Comparison of ENCODE assay signal across 18 mouse cellular contexts in genomic region chr11:94444829-94445228, GRCm38 (mm10). TPM values are rescaled to one million over a fixed set of nuclear protein-coding genes. Genes with fewer than 3 reads are reported as not detected.
A peak's percentile ranks its signal among the peaks of the same experiment; 100 is the strongest.
DNase-seq lines count a peak whose midpoint lies in the region; ATAC-seq lines count a peak whose summit lies in the region.
"Had no signal": no experiment of that assay in that cellular context is flagged by ENCODE, and none has a peak within 500 bp of the region (broad histone marks: within the 10 kb centered on the region; RNA-seq: fewer than 3 reads in every experiment).

No protein-coding gene starts in this region.

- peaks cover 47% of the 10 kb centered on the region for H3K36me3 ChIP-seq in embryonic facial prominence, embryonic 14.5 days (ENCODE audit: control insufficient read depth, insufficient read depth, low read length)
- H3K36me3 ChIP-seq: heart, embryonic 13.5 days had no signal

- ATAC-seq in embryonic facial prominence, embryonic 14.5 days (ENCODE audit: low read depth) = no peak
- ATAC-seq: forebrain, embryonic 16.5 days had no signal

- H3K4me1 ChIP-seq in embryonic facial prominence, embryonic 14.5 days (ENCODE audit: control insufficient read depth, insufficient read depth, low read length) = peaks cover 7% of the 10 kb centered on the region; the same call in 1 of the 2 replicates

- no peaks in the 10 kb centered on the region for H3K9me3 ChIP-seq in embryonic facial prominence, embryonic 14.5 days (ENCODE audit: control insufficient read depth, low read length)
- H3K9me3 ChIP-seq: heart, embryonic 13.5 days had no signal

- H3K4me2 ChIP-seq in embryonic facial prominence, embryonic 14.5 days (ENCODE audit: low read depth, low read length) = no peak overlapping the region
- H3K4me2 ChIP-seq: heart, embryonic 13.5 days; liver, embryonic 11.5 days had no signal

- DNase-seq in kidney, adult 11 months = peak; percentile 63
- DNase-seq in kidney, adult 18-20 months = no peak
- DNase-seq in embryonic facial prominence, embryonic 14.5 days (ENCODE audit: low spot score) = no peak
- peak; percentile 31 to 65 for DNase-seq in kidney, adult 8-10 months
- DNase-seq in kidney, postnatal 36 days = peak; percentile 27 to 47
- DNase-seq in embryo, embryonic 10.5 days (ENCODE audit: low spot score) = no peak
- DNase-seq in right cerebral cortex, postnatal 14 days = no peak
- no peak for DNase-seq in B cell, adult 2 months
- DNase-seq: heart, adult 11 months; heart, postnatal 4 days; layer of hippocampus, adult 9-11 months; lung, adult 2 months; lung, postnatal 36 days had no signal

- WGBS in embryonic facial prominence, embryonic 14.5 days = 55% methylated on average over 5 of the region's 5 CpGs

- no peak overlapping the region for H3K9ac ChIP-seq in embryonic facial prominence, embryonic 14.5 days (ENCODE audit: low read depth, low read length)
- H3K9ac ChIP-seq: heart, embryonic 13.5 days had no signal

- H3K27ac ChIP-seq in embryonic facial prominence, embryonic 14.5 days (replicated peaks; ENCODE audit: low read depth, low read length) = 0 out of 2 replicates have a peak overlapping the region, but pooled peaks have one; percentile 71
- H3K27ac ChIP-seq: heart, embryonic 13.5 days had no signal

- no peak overlapping the region for H3K4me3 ChIP-seq in embryonic facial prominence, embryonic 14.5 days (ENCODE audit: low read depth, low read length)
- H3K4me3 ChIP-seq: heart, embryonic 13.5 days had no signal

- no peaks in the 10 kb centered on the region for H3K27me3 ChIP-seq in embryonic facial prominence, embryonic 14.5 days (replicated peaks; ENCODE audit: control insufficient read depth, insufficient read depth, low read length)

RNA-seq across cellular contexts. Expression of gene Cacna1g, which starts 29.2 kb away (rescaled TPM):
- polyA plus RNA-seq in embryonic facial prominence, embryonic 14.5 days (2014; fragmentation: Nextera tagmentation; extraction: Ambion mirVana) = 30.0 and 30.5 TPM in 2 replicates

RNA-seq across cellular contexts. Expression of gene Spata20, which starts 41.1 kb away (rescaled TPM):
- polyA plus RNA-seq in embryonic facial prominence, embryonic 14.5 days (2014; fragmentation: Nextera tagmentation; extraction: Ambion mirVana) = 0.31 and 0.51 TPM in 2 replicates
- polyA plus RNA-seq: C2C12; intestine, postnatal 0 days; liver, embryonic 11.5 days had no signal

RNA-seq across cellular contexts. Expression of gene Abcc3, which starts 52.0 kb away (rescaled TPM):
- polyA plus RNA-seq in embryonic facial prominence, embryonic 14.5 days (2014; fragmentation: Nextera tagmentation; extraction: Ambion mirVana) = 1.3 and 2.2 TPM in 2 replicates

RNA-seq across cellular contexts. Expression of gene Epn3, which starts 54.9 kb away (rescaled TPM):
- 4.3 and 6.6 TPM in 2 replicates for polyA plus RNA-seq in embryonic facial prominence, embryonic 14.5 days (2014; fragmentation: Nextera tagmentation; extraction: Ambion mirVana)

Comparison
In these comparisons a context has a peak if more than half of its experiments do, and no peak if none do; other contexts are left out.
1. DNase-seq: peak in kidney, adult 11 months (single experiment), kidney, adult 8-10 months (2 of 2) and kidney, postnatal 36 days (2 of 2); none in kidney, adult 18-20 months (single experiment), embryonic facial prominence, embryonic 14.5 days (single experiment), embryo, embryonic 10.5 days (single experiment), right cerebral cortex, postnatal 14 days (single experiment) and B cell, adult 2 months (0 of 2).